8 mouse cellular contexts compared by ENCODE assay signal in the genomic region with DNA sequence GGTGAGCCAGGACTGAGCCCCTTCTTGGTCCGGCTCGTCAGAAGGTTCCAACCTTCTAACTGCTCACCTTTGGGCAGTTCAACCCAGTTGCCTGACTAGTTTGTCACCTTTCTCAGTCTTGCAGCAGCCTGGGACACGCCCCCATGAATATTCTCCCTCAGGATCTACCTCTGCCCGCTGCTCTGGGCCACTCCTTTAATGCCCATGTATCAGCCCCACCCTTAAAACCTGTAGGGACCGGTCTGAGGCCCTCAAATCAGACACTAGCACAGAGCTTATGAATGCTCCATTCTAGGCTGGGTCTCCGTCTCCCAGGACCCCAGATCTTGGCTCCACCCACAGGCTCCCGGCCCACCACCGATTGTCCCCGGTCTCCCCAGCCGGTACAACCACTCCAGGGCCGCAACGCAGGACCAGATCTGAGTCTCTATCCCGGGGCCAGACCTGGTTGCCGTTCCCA. TPM values are rescaled to one million over a fixed set of nuclear protein-coding genes. Genes with fewer than 3 reads are reported as not detected.
DNase-seq lines count a peak whose midpoint lies in the region; ATAC-seq and TF ChIP-seq lines count a peak whose summit lies in the region.

No protein-coding gene starts in this region.

- H3K4me3 ChIP-seq in neural tube, embryonic 11.5 days (ENCODE audit: low read depth, low read length), result peak overlapping the region; percentile 72
- peak overlapping the region; percentile 83 for H3K4me3 ChIP-seq in erythroblast, embryonic 14.5 days (replicated peaks)
- peak overlapping the region; percentile 74 for H3K4me3 ChIP-seq in limb, embryonic 10.5 days
- H3K4me3 ChIP-seq in midbrain, postnatal 0 days (ENCODE audit: low read depth, low read length), result peak overlapping the region; percentile 70

- H3K36me3 ChIP-seq in neural tube, embryonic 11.5 days (ENCODE audit: control insufficient read depth, insufficient read depth, low read length), result peaks cover 14% of the 10 kb centered on the region
- peaks cover 54% of the 10 kb centered on the region for H3K36me3 ChIP-seq in erythroblast, embryonic 14.5 days (ENCODE audit: control insufficient read depth)
- H3K36me3 ChIP-seq in limb, embryonic 10.5 days, result peaks cover 51% of the 10 kb centered on the region
- H3K36me3 ChIP-seq in midbrain, postnatal 0 days (ENCODE audit: insufficient read depth, low read length), result peaks cover 32% of the 10 kb centered on the region

- peak; percentile 46 for ATAC-seq in neural tube, embryonic 11.5 days (ENCODE audit: insufficient read depth, low FRiP score, low TSS enrichment)
- no peak; the same call in none of the 2 replicates for ATAC-seq in midbrain, postnatal 0 days (ENCODE audit: low FRiP score)

- peak overlapping the region; percentile 93 for H3K4me2 ChIP-seq in neural tube, embryonic 11.5 days (ENCODE audit: low read depth)
- H3K4me2 ChIP-seq in midbrain, postnatal 0 days (ENCODE audit: low read depth, low read length, poor library complexity, severe bottlenecking), result peak overlapping the region; percentile 93

- TF ChIP-seq CTCF in midbrain, postnatal 0 days (IDR thresholded peaks at IDR 0.05), result no peak

- H3K9ac ChIP-seq in neural tube, embryonic 11.5 days (ENCODE audit: low read length), result peak overlapping the region; percentile 64
- peak overlapping the region; percentile 78 for H3K9ac ChIP-seq in midbrain, postnatal 0 days (replicated peaks; ENCODE audit: low read length, poor library complexity, severe bottlenecking)

- H3K4me1 ChIP-seq in neural tube, embryonic 11.5 days (ENCODE audit: control insufficient read depth, insufficient read depth, low read length), result peaks cover 34% of the 10 kb centered on the region
- peaks cover 66% of the 10 kb centered on the region for H3K4me1 ChIP-seq in erythroblast, embryonic 14.5 days (ENCODE audit: control insufficient read depth)
- H3K4me1 ChIP-seq in limb, embryonic 10.5 days, result peaks cover 46% of the 10 kb centered on the region
- peaks cover 12% of the 10 kb centered on the region for H3K4me1 ChIP-seq in midbrain, postnatal 0 days (ENCODE audit: insufficient read depth, low read length)

- H3K27me3 ChIP-seq in neural tube, embryonic 11.5 days (ENCODE audit: control insufficient read depth, insufficient read depth, low read length), result no peaks in the 10 kb centered on the region
- no peaks in the 10 kb centered on the region for H3K27me3 ChIP-seq in erythroblast, embryonic 14.5 days (ENCODE audit: control insufficient read depth)
- no peaks in the 10 kb centered on the region for H3K27me3 ChIP-seq in limb, embryonic 10.5 days (ENCODE audit: low read depth, poor library complexity, severe bottlenecking)
- H3K27me3 ChIP-seq in midbrain, postnatal 0 days (ENCODE audit: insufficient read depth, low read length), result no peaks in the 10 kb centered on the region

- H3K27ac ChIP-seq in neural tube, embryonic 11.5 days (ENCODE audit: low read depth, low read length), result no peak overlapping the region
- H3K27ac ChIP-seq in limb, embryonic 10.5 days, result peak overlapping the region; percentile 77
- H3K27ac ChIP-seq in midbrain, postnatal 0 days (ENCODE audit: low read depth, low read length), result peak overlapping the region; percentile 60

- no peaks in the 10 kb centered on the region for H3K9me3 ChIP-seq in neural tube, embryonic 11.5 days (ENCODE audit: control insufficient read depth, low read length)
- no peaks in the 10 kb centered on the region for H3K9me3 ChIP-seq in erythroblast, embryonic 14.5 days (ENCODE audit: control insufficient read depth, low read length)
- H3K9me3 ChIP-seq in limb, embryonic 10.5 days (replicated peaks), result no peaks in the 10 kb centered on the region
- H3K9me3 ChIP-seq in midbrain, postnatal 0 days (ENCODE audit: low read length), result no peaks in the 10 kb centered on the region

- 13% methylated on average over 14 of the region's 14 CpGs for WGBS in neural tube, embryonic 11.5 days
- 9% methylated on average over 14 of the region's 14 CpGs for WGBS in limb, embryonic 10.5 days
- WGBS in midbrain, postnatal 0 days, result 14% methylated on average over 14 of the region's 14 CpGs

- DNase-seq in neural tube, embryonic 11.5 days (ENCODE audit: low spot score), result no peak
- no peak for DNase-seq in neural tube, embryonic 10.5 days (ENCODE audit: extremely low spot score, low spot score)
- DNase-seq in limb, embryonic 10.5 days (ENCODE audit: low spot score), result no peak
- DNase-seq in midbrain, postnatal 0 days (ENCODE audit: low spot score), result no peak
- no peak for DNase-seq in cerebellum, adult 8-10 months
- DNase-seq in testis, postnatal 10 days (ENCODE audit: low spot score), result no peak
- DNase-seq in urinary bladder, postnatal 10 days (ENCODE audit: low spot score), result no peak

RNA-seq across cellular contexts. Expression of a gene that starts 0.6 kb away (rescaled TPM):
- polyA plus RNA-seq in neural tube, embryonic 11.5 days (2014; fragmentation: Nextera tagmentation; extraction: Ambion mirVana), result 929 and 960 TPM in 2 replicates
- 1,232 and 1,322 TPM in 2 replicates for polyA plus RNA-seq in erythroblast, embryonic 14.5 days (2012)
- polyA plus RNA-seq in limb, embryonic 10.5 days (2016; fragmentation: Nextera tagmentation; extraction: Ambion mirVana), result 1,218 and 1,459 TPM in 2 replicates
- total RNA-seq in midbrain, postnatal 0 days (2014; rRNA removed), result 801 and 989 TPM in 2 replicates
- polyA plus RNA-seq in midbrain, postnatal 0 days (2015; fragmentation: Nextera tagmentation; extraction: Ambion mirVana), result 473 and 492 TPM in 2 replicates

RNA-seq across cellular contexts. Expression of a gene that starts 3.1 kb away (rescaled TPM):
- polyA plus RNA-seq in neural tube, embryonic 11.5 days (2014; fragmentation: Nextera tagmentation; extraction: Ambion mirVana), result 23.7 and 25.3 TPM in 2 replicates
- 5.1 and 5.7 TPM in 2 replicates for polyA plus RNA-seq in erythroblast, embryonic 14.5 days (2012)
- polyA plus RNA-seq in limb, embryonic 10.5 days (2016; fragmentation: Nextera tagmentation; extraction: Ambion mirVana), result 45.5 and 49.3 TPM in 2 replicates
- 22.4 and 23.5 TPM in 2 replicates for total RNA-seq in midbrain, postnatal 0 days (2014; rRNA removed)
- polyA plus RNA-seq in midbrain, postnatal 0 days (2015; fragmentation: Nextera tagmentation; extraction: Ambion mirVana), result 15.8 and 18.1 TPM in 2 replicates

RNA-seq across cellular contexts. Expression of a gene that starts 6.4 kb away (rescaled TPM):
- polyA plus RNA-seq in neural tube, embryonic 11.5 days (2014; fragmentation: Nextera tagmentation; extraction: Ambion mirVana), result 0.28 and 0.42 TPM in 2 replicates
- polyA plus RNA-seq in erythroblast, embryonic 14.5 days (2012), result 0.03 and 0.11 TPM in 2 replicates
- 2.1 and 2.4 TPM in 2 replicates for polyA plus RNA-seq in limb, embryonic 10.5 days (2016; fragmentation: Nextera tagmentation; extraction: Ambion mirVana)
- 0.14 TPM in 1 of 2 replicates, not detected in the other for total RNA-seq in midbrain, postnatal 0 days (2014; rRNA removed)
- polyA plus RNA-seq in midbrain, postnatal 0 days (2015; fragmentation: Nextera tagmentation; extraction: Ambion mirVana), result 0.16 and 0.25 TPM in 2 replicates

RNA-seq across cellular contexts. Expression of a gene that starts 9.8 kb away (rescaled TPM):
- 3.3 and 3.7 TPM in 2 replicates for polyA plus RNA-seq in neural tube, embryonic 11.5 days (2014; fragmentation: Nextera tagmentation; extraction: Ambion mirVana)
- polyA plus RNA-seq in erythroblast, embryonic 14.5 days (2012), result 0.07 TPM in 2 replicates
- 3.7 and 4.7 TPM in 2 replicates for polyA plus RNA-seq in limb, embryonic 10.5 days (2016; fragmentation: Nextera tagmentation; extraction: Ambion mirVana)
- total RNA-seq in midbrain, postnatal 0 days (2014; rRNA removed), result 8.4 and 9.6 TPM in 2 replicates
- 4.6 and 4.8 TPM in 2 replicates for polyA plus RNA-seq in midbrain, postnatal 0 days (2015; fragmentation: Nextera tagmentation; extraction: Ambion mirVana)

RNA-seq across cellular contexts. Expression of a gene that starts 11.0 kb away (rescaled TPM):
- polyA plus RNA-seq in neural tube, embryonic 11.5 days (2014; fragmentation: Nextera tagmentation; extraction: Ambion mirVana), result not detected in 2 replicates
- polyA plus RNA-seq in erythroblast, embryonic 14.5 days (2012), result not detected in 2 replicates
- not detected in 2 replicates for polyA plus RNA-seq in limb, embryonic 10.5 days (2016; fragmentation: Nextera tagmentation; extraction: Ambion mirVana)
- not detected in 2 replicates for total RNA-seq in midbrain, postnatal 0 days (2014; rRNA removed)
- polyA plus RNA-seq in midbrain, postnatal 0 days (2015; fragmentation: Nextera tagmentation; extraction: Ambion mirVana), result not detected in 2 replicates
